Mouse (Mus musculus) T-helper 17 cell (primary cell): ENCODE data around the gene Elovl3.
"Not testable (repeated sequence)": the region's sequence is repeated elsewhere in the genome, so short reads cannot be mapped to it uniquely, and the experiment has no call there.

Experiments
- in situ Hi-C, 2 experiments: fragments of 300-600 bp; cut with MboI, MseI; formaldehyde crosslinking; loops; 1 replicate in 1 of 2; 2 replicates in 1 of 2; pipeline ENCODE4 v1.15.1; 2025; ENCODE audit warnings: high pct_unique_total_duplicates in 2 of 2

The Elovl3 gene

DNA sequence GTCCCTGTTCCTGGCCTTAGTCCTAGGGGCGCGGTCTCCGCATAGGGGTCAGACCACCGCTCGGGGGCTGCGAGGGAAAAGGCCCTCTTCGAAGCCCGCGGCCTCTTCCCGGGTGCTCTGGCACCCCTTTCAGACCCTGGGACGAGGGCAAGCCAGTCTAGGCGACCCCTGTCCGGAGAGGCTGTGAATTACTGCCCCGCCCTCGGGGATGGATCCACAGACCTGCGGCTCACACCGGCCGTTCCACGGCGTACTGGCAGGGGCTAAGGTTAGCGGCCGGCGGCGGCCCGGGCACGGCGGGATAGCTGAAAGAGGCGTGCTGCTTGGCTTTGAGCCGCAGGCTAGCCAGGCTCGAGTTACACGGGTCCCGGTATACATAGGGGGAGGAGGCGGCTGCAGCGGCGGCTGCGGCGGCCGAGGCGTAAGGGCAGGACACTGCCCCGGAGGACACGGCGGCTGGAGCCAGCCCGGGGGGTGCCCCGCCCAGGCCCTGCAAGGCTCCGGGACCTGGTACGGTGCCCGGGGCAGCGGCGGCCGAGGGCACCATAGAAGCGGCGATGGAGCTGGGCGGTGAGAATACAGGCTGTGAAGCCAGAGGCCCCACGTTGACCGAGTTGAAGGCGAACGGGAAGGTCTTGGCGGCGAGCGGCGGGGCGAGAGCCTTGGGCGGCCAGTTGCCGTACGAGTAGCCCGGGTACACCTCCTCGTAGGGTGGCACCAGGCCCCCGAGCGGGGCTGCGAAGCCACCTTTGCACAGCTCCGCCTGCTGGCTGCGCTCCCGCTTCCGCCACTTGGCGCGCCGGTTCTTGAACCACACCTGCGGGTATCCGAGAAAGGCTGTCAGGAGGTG lies 4.3 kb downstream of the Elovl3 start:
- in situ Hi-C loops: loop anchor here (5.0 kb wide), 3 partner anchors 111 to 171 kb away; no protein-coding TSS in a partner anchor

DNA sequence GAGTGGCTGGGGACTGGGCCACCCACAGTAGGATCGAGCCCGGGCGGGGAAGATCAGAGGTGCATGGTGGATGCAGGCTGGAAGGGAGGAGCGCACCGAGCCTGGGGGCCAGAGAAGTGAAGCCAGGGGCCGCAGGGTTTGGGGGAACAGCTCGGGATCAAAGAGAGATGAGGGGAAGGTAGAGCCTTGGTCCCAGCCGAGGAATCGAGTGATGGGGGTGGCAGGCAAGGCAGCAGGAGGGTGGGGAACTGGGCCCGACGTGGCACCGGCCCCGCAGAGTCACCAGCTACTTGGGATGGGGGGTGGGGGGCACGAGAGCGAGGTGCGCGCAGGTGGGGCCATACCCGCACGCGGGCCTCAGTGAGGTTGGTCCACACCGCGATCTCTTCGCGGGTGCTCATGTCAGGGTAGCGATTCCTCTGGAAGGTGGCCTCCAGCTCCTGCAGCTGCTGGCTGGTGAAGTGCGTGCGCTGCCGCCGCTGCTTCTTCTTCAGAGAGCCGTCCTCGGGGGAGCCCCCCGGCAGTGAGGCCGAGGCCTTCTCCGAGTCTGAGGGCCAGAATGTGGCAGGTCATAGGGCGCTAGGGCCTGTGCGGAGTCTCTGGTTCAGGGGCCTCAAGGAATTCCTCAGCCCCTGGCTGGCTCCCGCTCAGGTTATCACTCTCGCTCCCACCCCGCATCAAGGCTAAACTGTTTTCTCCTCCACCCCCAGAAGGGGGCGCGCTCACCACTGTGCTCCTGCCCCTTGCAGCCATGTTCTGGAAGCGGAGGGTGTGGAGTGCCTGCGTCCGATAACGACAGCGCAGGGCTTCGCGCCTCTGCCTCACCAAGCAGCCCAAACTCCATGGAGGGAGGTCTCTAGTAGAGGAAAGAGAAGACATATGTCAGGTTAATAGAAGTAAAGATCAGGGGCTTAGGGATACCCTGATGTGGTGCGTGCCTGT lies 5.2 kb downstream of the Elovl3 start:
- in situ Hi-C loops: loop anchor here (5.0 kb wide), 3 partner anchors 110 to 170 kb away; no protein-coding TSS in a partner anchor

DNA sequence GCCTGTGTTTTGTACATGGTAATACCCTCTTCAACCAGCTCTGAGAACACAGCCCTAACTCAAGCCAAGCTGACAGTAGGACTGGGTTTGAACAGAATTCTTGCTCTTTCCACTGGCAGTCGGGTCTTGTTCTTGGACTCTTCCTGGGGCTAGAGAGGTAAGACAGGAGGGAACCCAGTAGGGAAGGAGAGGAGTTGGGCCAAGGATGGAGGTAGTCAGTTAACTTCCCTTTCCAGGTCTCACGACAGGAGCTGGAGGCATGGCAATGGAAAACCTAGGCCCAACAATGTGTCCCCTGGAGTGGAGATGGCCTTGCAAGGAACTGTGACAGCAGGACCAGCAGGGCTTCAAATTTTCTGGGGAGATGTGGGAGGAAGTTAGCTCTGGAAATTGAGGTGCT lies 8.6 kb downstream of the Elovl3 start:
- in situ Hi-C loops: no loop called here

DNA sequence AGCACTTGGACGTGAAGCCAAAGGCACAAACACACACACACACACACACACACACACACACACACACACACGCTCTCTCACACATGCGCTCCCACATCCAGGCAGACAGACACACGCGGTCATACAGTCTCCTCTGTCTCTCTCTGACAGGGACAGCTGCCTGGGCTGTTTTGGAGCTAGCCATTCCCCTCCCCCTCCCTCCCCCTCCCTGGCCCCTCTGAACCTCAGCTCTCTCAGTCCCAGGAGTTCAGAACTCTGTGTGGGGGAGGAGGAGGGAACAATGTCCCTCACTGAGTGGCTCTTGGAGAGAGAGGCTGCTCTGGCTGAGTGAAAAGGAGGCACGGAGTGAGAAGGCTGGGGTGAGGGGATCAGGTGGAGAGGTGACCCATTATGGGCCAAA lies 9.4 kb downstream of the Elovl3 start:
- in situ Hi-C loops: no loop called here

DNA sequence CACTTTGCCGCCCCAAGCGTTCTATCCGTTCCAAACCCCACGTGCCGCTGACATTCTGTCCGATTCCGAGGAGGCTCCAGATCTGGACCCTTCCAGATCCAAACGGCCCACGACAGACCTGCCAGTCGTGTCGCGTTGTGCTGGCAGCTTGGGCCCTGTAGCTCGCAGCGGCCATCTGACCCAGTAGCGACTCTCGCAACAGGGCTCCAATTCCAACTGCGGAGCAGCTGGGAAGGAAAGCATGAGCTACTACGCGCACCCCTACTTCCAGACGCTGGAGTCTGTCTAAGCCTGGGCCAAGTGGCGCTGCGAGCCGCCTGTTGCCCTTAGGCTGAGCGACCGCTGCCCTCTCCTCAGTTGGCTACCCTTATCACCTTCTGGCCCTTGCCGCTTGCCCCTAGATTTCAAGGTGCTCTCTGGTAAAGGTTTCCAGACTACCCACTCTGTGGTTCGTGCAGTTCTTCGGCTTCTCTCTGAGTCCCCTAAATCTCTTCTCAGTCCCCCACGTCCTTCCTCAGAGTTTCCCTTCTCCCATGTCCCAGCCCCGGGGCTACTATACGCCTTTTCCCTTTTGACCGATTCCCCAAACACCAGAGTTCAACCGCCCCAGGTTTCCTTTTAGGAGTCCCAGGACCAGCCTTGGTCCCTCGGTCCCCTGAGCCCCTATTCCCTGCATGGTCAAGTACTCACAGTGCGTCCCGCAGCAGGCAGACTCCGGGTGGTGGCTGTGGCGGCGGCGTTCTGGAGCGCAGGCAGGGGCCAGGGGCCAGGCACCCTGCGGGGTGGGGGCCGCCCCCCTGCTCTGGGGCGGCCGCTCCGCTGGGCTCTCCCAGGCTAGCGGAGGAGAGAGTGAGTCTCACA lies 16.0 kb downstream of the Elovl3 start, which contains the start of gene Pitx3:
TSS of gene Pitx3 (minus strand) at position 816 of the 861 bp plus-strand sequence.
- in situ Hi-C loops: loop anchor here in 1 of 2 experiments (5.0 kb wide), 1 partner anchor 50 kb away; no protein-coding TSS in a partner anchor

DNA sequence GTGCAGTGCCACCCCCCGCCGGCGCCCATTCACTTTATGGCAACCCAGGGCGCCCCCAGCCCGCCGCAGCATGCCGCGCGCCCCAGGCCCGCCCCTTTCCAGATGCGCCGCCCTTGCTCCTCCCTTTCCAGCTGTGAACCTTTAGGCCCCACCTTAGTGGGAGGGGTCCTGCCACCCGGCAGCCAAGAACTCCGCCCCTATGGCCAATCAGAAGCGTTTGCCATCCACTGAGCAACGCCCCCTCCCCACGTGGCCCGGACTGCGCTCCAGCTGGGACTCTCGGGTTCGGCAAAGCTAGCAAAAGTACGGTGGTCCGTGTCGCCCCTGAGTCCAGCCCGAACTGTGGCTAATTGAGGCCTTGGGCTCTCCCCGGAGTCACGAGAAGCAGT lies 16.7 kb downstream of the Elovl3 start:
- in situ Hi-C loops: loop anchor here in 1 of 2 experiments (5.0 kb wide), 1 partner anchor 49 kb away; no protein-coding TSS in a partner anchor

DNA sequence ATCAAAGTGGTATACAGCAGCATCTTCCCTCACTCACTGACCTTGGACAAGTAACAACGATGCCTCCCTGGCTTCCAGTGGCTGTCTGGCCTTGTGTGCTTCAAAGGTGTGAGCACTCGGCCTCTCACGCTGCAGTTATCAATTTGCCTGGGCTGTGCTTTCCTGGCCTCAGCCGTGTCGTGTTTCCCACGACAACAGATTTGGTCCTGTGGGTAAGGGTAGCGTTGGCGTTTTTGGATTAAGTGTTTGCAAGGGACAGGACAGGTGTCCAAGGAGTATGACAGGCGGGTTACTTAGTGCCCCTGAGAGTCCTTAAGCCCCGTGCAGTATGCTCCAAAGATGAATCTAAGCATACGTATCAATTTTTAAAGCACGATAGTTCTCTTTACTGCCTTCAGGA lies 17.4 kb downstream of the Elovl3 start:
- in situ Hi-C loops: loop anchor here in 1 of 2 experiments (5.0 kb wide), 1 partner anchor 48 kb away; no protein-coding TSS in a partner anchor

DNA sequence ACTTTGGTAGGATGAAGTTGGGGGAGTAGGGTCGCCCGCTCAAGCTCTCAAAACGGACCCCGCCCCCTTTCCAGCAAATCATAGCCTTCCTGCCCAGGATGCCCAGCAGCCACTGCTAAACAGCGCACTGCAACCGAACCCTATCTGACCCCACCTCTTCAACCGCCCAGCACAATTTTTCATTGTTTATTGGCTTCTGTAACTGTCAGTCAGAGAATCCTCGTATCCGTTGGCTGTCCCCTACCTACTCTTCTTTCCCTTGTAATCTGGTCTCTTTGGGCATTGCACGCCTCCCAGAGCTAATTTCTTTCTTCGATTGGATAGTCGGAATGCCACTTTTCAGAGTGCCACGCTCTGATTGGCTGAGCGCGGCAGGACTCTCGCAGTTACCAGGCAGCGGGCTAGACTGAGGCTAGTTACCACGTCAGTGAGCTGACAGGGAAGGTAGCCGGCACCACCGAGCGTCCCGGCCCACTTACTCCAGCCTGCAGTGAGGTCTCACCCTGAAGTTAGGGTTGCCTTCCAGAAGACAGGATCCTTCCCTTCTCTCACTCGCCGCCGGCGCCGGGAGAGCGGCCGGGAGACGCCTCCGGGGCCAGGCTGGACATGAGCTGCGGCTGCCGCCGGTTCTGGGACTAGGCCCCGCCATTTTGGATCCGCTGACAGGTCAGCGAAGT lies 20.6 kb downstream of the Elovl3 start, which contains the start of gene Gbf1:
TSS of gene Gbf1 (plus strand) at position 383 of the 677 bp plus-strand sequence.
- in situ Hi-C loops: no loop called here

DNA sequence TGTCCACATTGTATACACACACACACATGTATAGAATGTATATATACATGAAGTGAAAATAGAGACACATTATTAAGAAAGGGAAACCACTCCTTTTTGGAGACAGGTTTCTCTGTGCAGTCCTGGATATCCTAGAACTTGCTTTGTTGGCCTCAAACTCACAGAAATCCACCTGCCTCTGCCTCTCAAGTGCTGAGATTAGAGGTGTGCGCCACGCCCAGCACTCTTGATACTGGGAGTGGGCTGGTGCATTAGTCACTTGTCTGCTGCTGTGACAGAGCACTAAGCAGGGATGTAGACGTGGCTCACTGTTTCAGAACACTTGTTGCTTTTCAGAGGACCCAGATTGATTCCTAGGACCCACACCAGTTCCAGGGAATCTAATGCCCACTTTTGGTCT lies 34.3 kb downstream of the Elovl3 start:
- in situ Hi-C loops: no loop called here

DNA sequence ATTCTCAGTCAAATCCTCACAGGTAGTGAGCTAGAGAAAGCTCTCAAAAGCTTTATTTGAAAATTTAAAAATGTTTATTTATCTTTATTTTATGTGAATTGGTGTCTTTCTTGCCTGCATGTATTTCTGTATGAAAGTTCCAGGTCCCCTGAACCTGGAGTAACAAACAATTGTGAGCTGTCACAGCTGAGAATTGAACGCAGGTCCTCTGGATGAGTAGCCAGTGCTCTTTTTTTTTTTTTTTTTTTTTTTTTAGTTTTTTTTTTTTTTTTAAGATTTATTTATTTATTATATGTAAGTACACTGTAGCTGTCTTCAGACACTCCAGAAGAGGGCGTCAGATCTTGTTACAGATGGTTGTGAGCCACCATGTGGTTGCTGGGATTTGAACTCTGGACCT lies 35.5 kb downstream of the Elovl3 start:
- in situ Hi-C loops: not testable (repeated sequence)

DNA sequence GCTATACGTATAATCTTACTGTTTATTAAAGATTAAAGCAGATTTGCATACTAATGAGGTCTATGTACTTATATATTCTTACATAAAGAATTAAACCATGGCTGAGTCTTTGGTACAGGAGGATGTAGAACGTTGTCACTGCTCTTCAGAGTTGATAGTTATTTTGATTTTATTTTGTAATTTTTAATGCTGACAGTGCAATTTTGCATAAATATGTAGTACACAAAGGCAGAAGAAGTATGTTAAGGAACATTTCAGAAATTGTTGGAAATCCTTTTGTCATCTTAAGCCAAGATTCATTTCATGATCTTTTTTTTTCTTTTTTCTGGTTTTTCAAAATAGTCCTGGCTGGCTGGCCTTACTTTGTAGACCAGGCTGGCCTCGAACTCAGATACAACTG lies 37.7 kb downstream of the Elovl3 start:
- in situ Hi-C loops: no loop called here

DNA sequence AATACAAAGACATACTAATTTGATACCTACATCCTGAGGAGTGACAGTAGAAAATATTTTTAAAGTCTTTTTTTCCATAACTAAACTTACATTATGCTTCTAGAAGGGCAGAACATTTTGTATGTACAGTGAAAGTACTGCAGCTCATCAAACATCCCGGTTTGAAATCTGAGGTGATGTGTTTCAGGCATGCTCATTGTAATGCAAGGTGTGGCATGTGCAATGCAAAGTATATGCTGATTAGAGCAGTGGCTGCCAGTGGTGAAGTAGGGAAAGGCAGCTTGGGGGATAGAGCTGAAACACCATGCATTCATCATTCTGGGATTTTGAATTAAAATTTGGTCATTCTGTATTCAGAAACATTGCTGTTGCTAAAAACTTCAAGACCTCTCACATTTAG lies 38.2 kb downstream of the Elovl3 start:
- in situ Hi-C loops: no loop called here

DNA sequence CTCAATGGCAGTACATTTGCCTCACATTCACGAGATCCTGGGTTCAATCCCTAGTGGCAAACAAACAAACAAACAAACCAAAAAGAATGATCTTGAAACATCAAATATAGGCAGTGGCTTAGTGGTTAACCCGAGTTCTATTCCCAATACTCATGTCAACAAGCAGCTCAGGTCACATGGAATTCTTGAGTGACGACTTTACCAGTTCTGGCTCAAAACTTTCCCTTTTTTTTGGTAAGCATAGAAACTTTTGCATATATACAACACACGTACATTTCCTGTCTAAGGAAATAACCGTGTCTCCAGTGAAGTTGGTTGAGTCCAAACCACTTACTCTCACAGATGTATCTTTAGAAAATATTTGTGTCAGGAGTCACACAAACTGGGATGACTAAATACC lies 40.8 kb downstream of the Elovl3 start:
- in situ Hi-C loops: no loop called here

DNA sequence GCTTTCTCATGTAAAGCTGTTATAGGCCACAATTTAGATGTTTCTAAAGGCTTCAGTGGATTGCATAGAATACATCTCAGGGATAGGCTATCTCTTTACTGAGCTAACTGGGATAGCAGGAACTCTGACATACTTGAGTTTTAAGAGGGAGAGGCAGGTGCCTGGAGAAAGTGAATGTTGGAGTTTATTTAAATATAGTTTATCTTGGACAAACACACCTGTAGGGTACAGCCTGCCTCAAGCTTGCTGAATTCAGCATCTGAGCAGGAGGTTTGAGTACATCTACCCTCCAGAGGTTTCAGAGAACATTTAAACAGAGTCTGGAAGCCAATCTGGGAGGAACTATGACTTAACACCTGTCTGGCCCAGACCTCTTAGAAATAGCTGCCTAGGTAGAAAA lies 43.5 kb downstream of the Elovl3 start:
- in situ Hi-C loops: no loop called here

DNA sequence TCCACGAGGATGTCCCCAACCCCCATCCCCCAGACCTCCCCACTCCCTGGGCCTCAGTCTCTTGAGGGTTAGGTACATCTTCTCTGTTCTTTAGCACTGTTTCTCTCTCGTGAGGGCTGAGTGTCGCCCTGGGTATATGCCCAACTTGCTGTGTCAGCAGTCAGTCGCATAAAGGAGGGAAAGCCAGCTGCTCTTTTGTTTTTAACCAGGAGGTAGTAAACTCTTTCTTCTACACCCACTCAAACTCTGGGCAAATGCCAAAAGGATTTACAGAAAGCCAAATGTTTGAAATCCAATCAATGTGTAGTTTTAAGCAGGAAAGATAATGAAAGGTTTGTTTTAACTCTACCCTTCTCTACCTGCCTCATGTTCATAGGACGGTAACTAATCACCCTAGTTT lies 45.3 kb downstream of the Elovl3 start:
- in situ Hi-C loops: no loop called here

DNA sequence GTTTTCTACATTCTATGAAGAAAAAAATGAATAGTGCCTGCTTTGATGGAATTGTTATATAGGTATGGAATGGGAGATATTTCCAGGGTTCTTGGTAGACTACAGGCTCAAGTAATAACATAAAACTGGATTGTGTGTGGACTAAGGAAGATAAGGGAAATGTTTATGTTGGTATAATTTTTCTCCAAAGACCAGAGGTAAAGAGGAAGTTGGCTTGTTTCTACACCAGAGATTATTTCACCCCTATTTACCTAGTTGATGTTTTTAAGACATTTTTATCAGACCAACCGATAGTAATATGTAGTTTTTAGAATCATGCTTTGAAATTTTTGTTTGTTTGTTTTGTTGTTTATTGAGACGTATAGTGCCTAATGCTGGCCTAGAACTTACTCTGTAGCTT lies 48.6 kb downstream of the Elovl3 start:
- in situ Hi-C loops: loop anchor here in 1 of 2 experiments (10.0 kb wide), 1 partner anchor 65 kb away; no protein-coding TSS in a partner anchor

DNA sequence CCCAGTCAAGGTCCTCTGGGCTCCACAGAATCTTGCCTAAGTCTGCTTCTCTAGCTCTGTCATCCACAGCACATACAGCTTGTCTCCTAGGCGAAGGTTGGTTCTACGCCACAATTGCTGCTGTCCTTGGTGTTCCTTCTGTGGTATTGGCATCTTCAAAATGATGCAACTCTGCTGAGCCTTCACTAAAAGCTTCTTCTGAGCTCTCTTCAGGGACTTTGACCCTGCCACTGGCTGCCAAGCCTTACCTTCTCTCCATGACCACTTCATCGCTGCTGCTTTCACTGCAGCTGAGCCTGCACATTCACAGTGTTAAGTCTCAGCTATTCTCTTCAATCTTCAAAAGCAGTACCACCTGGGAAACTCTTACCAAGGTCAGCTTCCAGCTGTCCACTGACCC lies 50.5 kb downstream of the Elovl3 start:
- in situ Hi-C loops: loop anchor here in 1 of 2 experiments (10.0 kb wide), 1 partner anchor 63 kb away; no protein-coding TSS in a partner anchor
